Mouse (Mus musculus) small intestine, adult 2 months (tissue): Measurements from ENCODE around the gene Ltbp3. TPM values are rescaled to one million over a fixed set of nuclear protein-coding genes. Genes with fewer than 3 reads are reported as not detected.

Experiments
- H3K27ac ChIP-seq: fragments of 200-500 bp; 2 replicates; pipeline ENCODE4 v1.5.1; 2012; ENCODE audit warnings: low read depth, low read length, control low read depth, inconsistent platforms; ENCODE audit not compliant: insufficient read depth
- H3K27me3 ChIP-seq: fragments of 200-500 bp; 2 replicates; pipeline ENCODE4 v1.6.1; 2012; ENCODE audit warnings: mild to moderate bottlenecking, moderate library complexity, low read length, inconsistent platforms; ENCODE audit not compliant: control insufficient read depth, insufficient read depth
- H3K36me3 ChIP-seq: fragments of 200-500 bp; 2 replicates; pipeline ENCODE4 v1.6.1; 2012; ENCODE audit warnings: mild to moderate bottlenecking, low read length, control low read depth, inconsistent platforms; ENCODE audit not compliant: control insufficient read depth, insufficient read depth
- H3K4me1 ChIP-seq: fragments of 200-500 bp; 2 replicates; pipeline ENCODE4 v1.6.1; 2012; ENCODE audit warnings: low read length, inconsistent platforms, mixed read lengths; ENCODE audit not compliant: control insufficient read depth, insufficient read depth, insufficient read length
- H3K4me3 ChIP-seq: fragments of 200-500 bp; 2 replicates; pipeline ENCODE4 v1.5.1; 2012; ENCODE audit warnings: low read depth, mild to moderate bottlenecking, control low read depth, inconsistent platforms, low read length, moderate library complexity
- CTCF ChIP-seq: fragments of 200-500 bp; IDR thresholded peaks from 2 replicates; pipeline ENCODE4 v1.5.1; 2012; ENCODE audit warnings: low read depth, mild to moderate bottlenecking, control low read depth, inconsistent platforms, low read length, moderate library complexity, mixed read lengths; ENCODE audit not compliant: insufficient replicate concordance, insufficient read length; ENCODE audit errors: extremely low read depth
- POLR2A ChIP-seq: fragments of 200-500 bp; IDR thresholded peaks from 2 replicates; pipeline ENCODE4 v1.6.1; 2012; ENCODE audit warnings: low read depth, mild to moderate bottlenecking, control low read depth, inconsistent platforms, low read length, moderate library complexity
- WGBS: fragments of 180-500 bp; shearing (Covaris S2); methylation state at CpG from one replicate; pipeline ENCODE4 v1.1.7; 2018; 5-methylcytosine and 5-hydroxymethylcytosine counted together
- polyA plus RNA-seq: library from polyadenylated mRNA; depleted of rRNA; stranded (reverse); fragments of >200 nt; gene quantifications from 2 replicates; pipeline ENCODE4 v1.2.3, GENCODE M21; 2012

Ltbp3 gene
- polyA plus RNA-seq, 1 experiment: 28.2 TPM

DNA sequence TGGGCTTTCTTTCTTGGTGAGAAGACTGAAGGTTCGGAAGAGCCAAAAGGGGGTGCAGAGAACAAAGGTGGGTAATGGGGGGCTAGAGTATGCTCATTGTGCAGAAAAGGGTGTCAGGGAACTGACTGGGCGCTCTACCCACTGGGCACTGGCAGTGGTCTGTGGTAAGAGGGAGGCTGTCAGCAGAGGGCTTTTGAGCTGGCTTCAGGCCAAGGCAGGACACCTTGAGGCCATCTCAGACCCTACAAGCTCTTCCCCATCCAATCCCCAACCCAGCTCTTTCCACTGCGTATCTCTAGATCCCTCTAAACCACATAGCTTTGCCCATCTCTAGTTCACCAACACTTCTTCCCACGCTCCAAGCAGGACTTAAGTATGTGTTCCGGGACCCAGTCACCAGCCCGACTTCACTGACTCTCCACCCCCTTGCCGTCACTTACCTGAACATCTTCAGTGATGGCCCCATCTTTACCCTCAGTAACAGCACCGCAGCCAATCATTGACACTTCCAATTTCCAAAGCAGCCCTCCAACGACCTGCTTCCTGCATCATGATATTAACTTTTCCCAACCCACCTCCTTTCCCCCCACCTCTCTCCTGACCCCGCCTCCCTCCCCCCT is 44.4 kb downstream of the Ltbp3 start:
- 65% methylated on average over 10 of the region's 10 CpGs for WGBS
- H3K27me3 ChIP-seq: no peaks in the 10 kb centered on the region
- H3K4me3 ChIP-seq: no peak overlapping the region
- no peaks in the 10 kb centered on the region for H3K36me3 ChIP-seq
- no peaks in the 10 kb centered on the region for H3K4me1 ChIP-seq
- TF ChIP-seq CTCF: 0 out of 2 replicates have a peak, but pooled peaks have one; percentile 2
- TF ChIP-seq POLR2A: no peak
- H3K27ac ChIP-seq: no peak overlapping the region

DNA sequence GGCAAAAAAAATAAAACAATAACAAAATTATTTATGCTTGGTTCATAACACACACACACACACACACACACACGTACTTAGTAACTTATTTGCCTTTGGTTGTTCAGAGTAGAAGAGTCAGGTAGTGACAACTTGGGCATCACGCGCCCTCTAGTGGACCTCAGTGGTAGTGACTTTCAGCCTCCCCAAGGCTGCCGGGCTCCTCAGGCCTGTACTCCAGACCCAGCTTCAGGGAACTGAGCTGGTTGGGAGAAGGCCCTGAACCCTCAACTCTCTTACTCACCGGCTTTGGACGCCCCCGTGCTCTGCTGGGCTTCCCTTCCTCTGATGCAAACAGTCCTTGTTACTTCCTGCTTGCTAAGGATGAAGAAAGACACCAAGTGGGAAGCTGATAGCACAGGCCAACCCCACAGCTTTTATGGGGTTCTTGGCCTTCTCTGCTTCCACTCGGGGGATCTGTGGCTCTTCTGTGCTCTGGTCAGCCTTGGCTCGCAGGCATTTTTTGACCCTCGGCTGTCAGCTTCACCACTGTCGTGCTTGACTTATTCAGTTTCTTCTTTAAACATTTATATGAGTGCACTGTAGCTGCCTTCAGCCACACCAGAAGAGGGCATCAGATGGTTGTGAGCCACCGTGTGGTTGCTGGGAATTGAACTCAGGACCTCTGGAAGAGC is 45.9 kb downstream of the Ltbp3 start:
- Histone ChIP-seq H3K4me1 (no peaks in the 10 kb centered on the region), H3K36me3 (no peaks in the 10 kb centered on the region), H3K27ac (no peak overlapping the region), H3K4me3 (no peak overlapping the region), H3K27me3 (no peaks in the 10 kb centered on the region)
- TF ChIP-seq CTCF (peak; percentile 68; the same call in 1 of the 2 replicates), POLR2A (no peak)
- 11% methylated on average over 12 of the region's 12 CpGs for WGBS

- 43% methylated on average over 8 of the region's 8 CpGs for WGBS
- H3K4me3 ChIP-seq: no peak overlapping the region
Measured at GRCm38 (mm10) chr19:5787128-5787635, 46.5 kb downstream of the Ltbp3 start.

GRCm38 (mm10) chr19:5787920-5788319 is 47.2 kb downstream of the Ltbp3 start:
- Histone ChIP-seq H3K36me3 (no peaks in the 10 kb centered on the region), H3K4me3 (no peak overlapping the region), H3K27me3 (no peaks in the 10 kb centered on the region), H3K27ac (no peak overlapping the region), H3K4me1 (no peaks in the 10 kb centered on the region)
- 92% methylated on average over 7 of the region's 7 CpGs for WGBS
- TF ChIP-seq CTCF (no peak), POLR2A (no peak)

More at GRCm38 (mm10) chr19:5787128-5787635, 46.5 kb downstream of the Ltbp3 start:
- Histone ChIP-seq H3K4me1 (no peaks in the 10 kb centered on the region), H3K27me3 (no peaks in the 10 kb centered on the region), H3K27ac (no peak overlapping the region), H3K36me3 (no peaks in the 10 kb centered on the region)
- TF ChIP-seq CTCF (peak; percentile 57; the same call in 1 of the 2 replicates), POLR2A (no peak)

DNA sequence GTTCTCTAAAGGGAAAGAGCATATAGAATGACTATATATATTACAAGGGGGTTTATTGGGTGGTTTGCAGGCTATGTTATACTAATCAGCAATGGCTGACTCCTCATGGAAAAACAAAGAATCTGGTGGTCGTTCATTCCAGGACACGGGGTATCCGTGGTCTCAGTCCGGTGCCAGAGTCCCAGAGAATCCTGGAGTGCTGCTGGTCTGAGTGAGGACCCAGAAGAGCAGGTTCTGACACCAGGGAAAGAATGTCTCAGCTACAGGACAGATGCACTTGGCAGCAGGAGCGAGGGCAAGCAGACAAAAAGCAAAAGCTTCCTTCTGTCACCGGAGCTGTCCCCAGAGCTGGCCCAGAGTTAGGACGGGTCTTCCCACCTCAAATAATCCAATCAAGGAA is 47.9 kb downstream of the Ltbp3 start:
- WGBS: 89% methylated on average over 7 of the region's 7 CpGs
- TF ChIP-seq CTCF (no peak), POLR2A (no peak)
- no peaks in the 10 kb centered on the region for H3K36me3 ChIP-seq
- H3K27ac ChIP-seq: no peak overlapping the region
- H3K4me3 ChIP-seq: no peak overlapping the region
- no peaks in the 10 kb centered on the region for H3K4me1 ChIP-seq
- H3K27me3 ChIP-seq: no peaks in the 10 kb centered on the region

- Histone ChIP-seq H3K4me1 (no peaks in the 10 kb centered on the region), H3K36me3 (no peaks in the 10 kb centered on the region), H3K4me3 (no peak overlapping the region), H3K27me3 (no peaks in the 10 kb centered on the region), H3K27ac (no peak overlapping the region)
- WGBS: 67% methylated on average over 5 of the region's 5 CpGs
- no peak for TF ChIP-seq CTCF
- TF ChIP-seq POLR2A: no peak
Measured at GRCm38 (mm10) chr19:5789066-5789465, 48.4 kb downstream of the Ltbp3 start.

DNA sequence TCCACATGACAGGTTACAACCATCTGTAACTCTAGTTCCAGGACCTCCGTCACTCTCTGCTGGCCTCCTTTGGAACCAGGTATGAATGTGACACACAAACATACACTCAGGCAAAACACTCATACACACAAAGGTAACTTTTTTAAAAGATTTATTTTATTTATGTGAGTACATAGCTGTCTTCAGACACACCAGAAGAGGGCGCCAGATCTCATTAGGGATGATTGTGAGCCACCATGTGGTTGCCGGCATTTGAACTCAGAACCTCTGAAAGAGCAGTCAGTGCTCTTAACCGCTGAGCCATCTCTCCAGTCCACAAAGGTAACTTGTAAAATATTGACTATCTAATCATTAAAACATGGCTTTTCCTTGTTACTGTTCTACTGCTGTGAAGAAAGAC is 50.6 kb downstream of the Ltbp3 start:
- peaks cover 10% of the 10 kb centered on the region for H3K36me3 ChIP-seq
- H3K4me1 ChIP-seq: no peaks in the 10 kb centered on the region; the same call in 1 of the 2 replicates
- no peaks in the 10 kb centered on the region for H3K27me3 ChIP-seq
- no peak overlapping the region for H3K4me3 ChIP-seq
- no peak overlapping the region for H3K27ac ChIP-seq
- TF ChIP-seq POLR2A: no peak
- 0 out of 2 replicates have a peak, but pooled peaks have one; percentile 7 for TF ChIP-seq CTCF
- WGBS: 59% methylated on average over 4 of the region's 4 CpGs
